Mouse (Mus musculus) lung, postnatal 0 days (tissue): ENCODE results near the gene Kcnd1.

Experiments used
- CTCF ChIP-seq: IDR thresholded peaks from 2 replicates; pipeline ENCODE4 v1.5.1; 2016; ENCODE audit warnings: antibody characterized with exemption, mild to moderate bottlenecking
- EP300 ChIP-seq: IDR thresholded peaks from 2 replicates; pipeline ENCODE4 v1.6.1; 2016; ENCODE audit warnings: antibody characterized with exemption, mild to moderate bottlenecking, control low read depth

- no peak for TF ChIP-seq CTCF
- TF ChIP-seq EP300 = no peak
Observed at GRCm38 (mm10) chrX:7859191-7859753, 37.2 kb downstream of the Kcnd1 start.
